Mouse (Mus musculus) small intestine, adult 2 months (tissue): Measurements from ENCODE around the gene Glt1d1.

Experiments used
- CTCF ChIP-seq: fragments of 200-500 bp; IDR thresholded peaks from 2 replicates; pipeline ENCODE4 v1.5.1; 2012; ENCODE audit warnings: low read depth, mild to moderate bottlenecking, control low read depth, inconsistent platforms, low read length, moderate library complexity, mixed read lengths; ENCODE audit not compliant: insufficient replicate concordance, insufficient read length; ENCODE audit errors: extremely low read depth
- POLR2A ChIP-seq: fragments of 200-500 bp; IDR thresholded peaks from 2 replicates; pipeline ENCODE4 v1.6.1; 2012; ENCODE audit warnings: low read depth, mild to moderate bottlenecking, control low read depth, inconsistent platforms, low read length, moderate library complexity

DNA sequence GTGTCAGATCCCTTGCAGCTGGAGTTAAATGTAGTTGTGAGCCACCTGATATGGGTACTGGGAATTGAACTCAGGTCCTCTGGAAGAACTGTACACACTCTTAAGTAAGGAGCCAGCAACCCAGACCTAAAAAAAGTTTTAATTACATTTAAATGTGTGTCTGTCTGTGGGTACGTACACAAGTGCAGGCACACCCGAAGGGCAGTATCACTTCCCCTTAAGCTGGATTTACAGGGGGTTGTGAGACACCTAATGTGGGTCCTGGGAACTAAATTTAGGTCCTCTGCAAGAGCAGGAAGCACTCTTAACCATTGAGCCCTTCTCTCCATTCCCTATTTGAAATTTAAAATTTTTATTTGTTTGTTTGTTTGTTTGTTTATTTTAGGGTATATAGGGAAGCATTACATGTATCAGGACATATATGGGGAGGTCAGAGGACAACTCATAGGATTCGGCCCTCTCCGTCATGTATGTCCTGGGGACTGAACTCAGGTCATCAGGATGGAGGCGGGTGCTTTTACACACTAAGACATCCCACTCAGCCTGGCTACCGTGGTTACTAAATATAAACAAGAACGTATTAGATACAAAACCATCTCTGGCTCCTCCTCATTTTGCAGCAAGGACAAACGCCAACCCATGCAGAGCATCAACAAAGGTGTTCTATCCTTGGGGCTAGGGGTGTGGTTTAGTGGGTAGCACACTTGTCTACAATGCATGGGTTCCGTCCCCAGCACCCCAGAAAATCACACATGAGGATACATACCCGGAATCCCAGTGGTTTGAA is 7.4 kb upstream of the Glt1d1 start:
- no peak for TF ChIP-seq CTCF
- no peak for TF ChIP-seq POLR2A
